8 mouse cellular contexts compared by ENCODE assay signal in genomic region chr12:116262555-116263341, GRCm38 (mm10). TPM values are rescaled to one million over a fixed set of nuclear protein-coding genes. Genes with fewer than 3 reads are reported as not detected.
DNase-seq lines count a peak whose midpoint lies in the region; ATAC-seq and TF ChIP-seq lines count a peak whose summit lies in the region.

Gene Wdr60 (minus strand): TSS chr12:116263022.

- peak within 1 kb of the TSS; percentile 67 for H3K4me3 ChIP-seq in embryonic facial prominence, embryonic 14.5 days (ENCODE audit: low read depth, low read length)
- H3K4me3 ChIP-seq in limb, embryonic 14.5 days (replicated peaks; ENCODE audit: low read length) = peak within 1 kb of the TSS; percentile 53
- peak within 1 kb of the TSS; percentile 71 for H3K4me3 ChIP-seq in midbrain, embryonic 16.5 days (ENCODE audit: low read depth, low read length)
- peak within 1 kb of the TSS; percentile 62 for H3K4me3 ChIP-seq in spleen, adult 2 months (ENCODE audit: extremely low read depth, insufficient read depth, insufficient read length)

- H3K4me1 ChIP-seq in embryonic facial prominence, embryonic 14.5 days (ENCODE audit: control insufficient read depth, insufficient read depth, low read length) = peaks cover 6% of the 10 kb centered on the region; the same call in 1 of the 2 replicates
- H3K4me1 ChIP-seq in limb, embryonic 14.5 days (ENCODE audit: control insufficient read depth, insufficient read depth, low read length) = no peaks in the 10 kb centered on the region
- peaks cover 5% of the 10 kb centered on the region; the same call in 1 of the 2 replicates for H3K4me1 ChIP-seq in midbrain, embryonic 16.5 days (ENCODE audit: control insufficient read depth, insufficient read depth, low read length)
- H3K4me1 ChIP-seq in spleen, adult 2 months (ENCODE audit: control insufficient read depth, insufficient read depth, insufficient read length) = no peaks in the 10 kb centered on the region

- no peaks in the 10 kb centered on the region for H3K27me3 ChIP-seq in embryonic facial prominence, embryonic 14.5 days (replicated peaks; ENCODE audit: control insufficient read depth, insufficient read depth, low read length)
- no peaks in the 10 kb centered on the region for H3K27me3 ChIP-seq in limb, embryonic 14.5 days (ENCODE audit: control insufficient read depth, insufficient read depth, low read length)
- H3K27me3 ChIP-seq in midbrain, embryonic 16.5 days (ENCODE audit: control insufficient read depth, insufficient read depth, low read depth, low read length) = no peaks in the 10 kb centered on the region
- H3K27me3 ChIP-seq in spleen, adult 2 months (ENCODE audit: control insufficient read depth, insufficient read depth, low read length) = no peaks in the 10 kb centered on the region

- peak; percentile 98 for ATAC-seq in embryonic facial prominence, embryonic 14.5 days (ENCODE audit: low read depth)
- ATAC-seq in limb, embryonic 14.5 days (ENCODE audit: low FRiP score, low read depth) = peak; percentile 96
- peak; percentile 98 for ATAC-seq in midbrain, embryonic 16.5 days

- H3K9ac ChIP-seq in embryonic facial prominence, embryonic 14.5 days (ENCODE audit: low read depth, low read length) = peak within 1 kb of the TSS; percentile 79
- peak within 1 kb of the TSS; percentile 72 for H3K9ac ChIP-seq in limb, embryonic 14.5 days (ENCODE audit: low read depth, low read length, severe bottlenecking)
- peak within 1 kb of the TSS; percentile 77 for H3K9ac ChIP-seq in midbrain, embryonic 16.5 days (ENCODE audit: low read depth, low read length)

- peak; percentile 78 for DNase-seq in 3T3-L1 (ENCODE audit: low read depth, low spot score)
- peak; percentile 93 to 96 for DNase-seq in adrenal gland, postnatal 36 days
- DNase-seq in embryonic facial prominence, embryonic 14.5 days (ENCODE audit: low spot score) = peak; percentile 94
- DNase-seq in heart, adult 9 months (ENCODE audit: low spot score in 2 of 2) = peak; percentile 82 to 88
- peak; percentile 88 for DNase-seq in kidney, adult 9 months
- peak; percentile 85 for DNase-seq in limb, embryonic 14.5 days (ENCODE audit: low spot score)
- peak; percentile 51 to 89 for DNase-seq in spleen, adult 2 months (ENCODE audit: low read depth in 1 of 2, low spot score in 2 of 2)

- no peaks in the 10 kb centered on the region for H3K36me3 ChIP-seq in embryonic facial prominence, embryonic 14.5 days (ENCODE audit: control insufficient read depth, insufficient read depth, low read length)
- H3K36me3 ChIP-seq in limb, embryonic 14.5 days (ENCODE audit: control insufficient read depth, insufficient read depth, low read length) = no peaks in the 10 kb centered on the region
- no peaks in the 10 kb centered on the region for H3K36me3 ChIP-seq in midbrain, embryonic 16.5 days (ENCODE audit: control insufficient read depth, insufficient read depth, low read length)
- H3K36me3 ChIP-seq in spleen, adult 2 months (ENCODE audit: control insufficient read depth, insufficient read depth, low read length) = no peaks in the 10 kb centered on the region

- no peak for TF ChIP-seq CTCF in spleen, adult 2 months (IDR thresholded peaks at IDR 0.05; ENCODE audit: extremely low read depth, insufficient read depth, insufficient read length, insufficient replicate concordance)

- 4% methylated on average over 41 of the region's 47 CpGs for WGBS in embryonic facial prominence, embryonic 14.5 days
- WGBS in limb, embryonic 14.5 days = 5% methylated on average over 39 of the region's 47 CpGs
- WGBS in midbrain, embryonic 16.5 days = 3% methylated on average over 47 of the region's 47 CpGs
- 5% methylated on average over 47 of the region's 47 CpGs for WGBS in spleen, adult 2 months

- no peaks in the 10 kb centered on the region for H3K9me3 ChIP-seq in embryonic facial prominence, embryonic 14.5 days (ENCODE audit: control insufficient read depth, low read length)
- H3K9me3 ChIP-seq in limb, embryonic 14.5 days (ENCODE audit: control insufficient read depth, low read length) = no peaks in the 10 kb centered on the region
- H3K9me3 ChIP-seq in midbrain, embryonic 16.5 days (replicated peaks; ENCODE audit: control insufficient read depth, low read length, poor library complexity, severe bottlenecking) = no peaks in the 10 kb centered on the region

- TF ChIP-seq POLR2A in limb, embryonic 14.5 days (IDR thresholded peaks at IDR 0.05; ENCODE audit: borderline replicate concordance, extremely low read depth, insufficient read depth, insufficient read length) = peak; percentile 72; the same call in 1 of the 2 replicates
- TF ChIP-seq POLR2A in spleen, adult 2 months (IDR thresholded peaks at IDR 0.05; ENCODE audit: low read depth, low read length) = no peak

- peak within 1 kb of the TSS; percentile 66 for H3K4me2 ChIP-seq in embryonic facial prominence, embryonic 14.5 days (ENCODE audit: low read depth, low read length)
- peak within 1 kb of the TSS; percentile 43 for H3K4me2 ChIP-seq in limb, embryonic 14.5 days (replicated peaks; ENCODE audit: low read depth, low read length, severe bottlenecking)
- H3K4me2 ChIP-seq in midbrain, embryonic 16.5 days (ENCODE audit: low read length) = peak within 1 kb of the TSS; percentile 86

- H3K27ac ChIP-seq in embryonic facial prominence, embryonic 14.5 days (replicated peaks; ENCODE audit: low read depth, low read length) = peak within 1 kb of the TSS; percentile 78
- peak within 1 kb of the TSS; percentile 67 for H3K27ac ChIP-seq in limb, embryonic 14.5 days (replicated peaks; ENCODE audit: low read depth, low read length)
- H3K27ac ChIP-seq in midbrain, embryonic 16.5 days (ENCODE audit: low read length) = peak within 1 kb of the TSS; percentile 70
- H3K27ac ChIP-seq in spleen, adult 2 months (ENCODE audit: insufficient read depth, low read length) = no peak within 1 kb of the TSS

RNA-seq across cellular contexts. Expression of gene Wdr60, which starts in this region (rescaled TPM):
- total RNA-seq in adrenal gland, postnatal 36 days (2021) = 10 to 100 TPM; 10.5 to 12.3 TPM
- 18.6 and 23.6 TPM in 2 replicates for polyA plus RNA-seq in embryonic facial prominence, embryonic 14.5 days (2014; fragmentation: Nextera tagmentation; extraction: Ambion mirVana)
- polyA plus RNA-seq in limb, embryonic 14.5 days (2012; rRNA removed) = 20.7 and 22.4 TPM in 2 replicates
- polyA plus RNA-seq in limb, embryonic 14.5 days (2014; fragmentation: Nextera tagmentation; extraction: Ambion mirVana) = 25.9 and 29.1 TPM in 2 replicates
- 20.8 and 21.1 TPM in 2 replicates for polyA plus RNA-seq in midbrain, embryonic 16.5 days (2015; fragmentation: Nextera tagmentation; extraction: Ambion mirVana)
- polyA plus RNA-seq in spleen, adult 2 months (2012; rRNA removed) = 1.2 and 1.5 TPM in 2 replicates
